Mouse (Mus musculus): ENCODE measurements around the gene Ly6g5c. TPM values are rescaled to one million over a fixed set of nuclear protein-coding genes. Genes with fewer than 3 reads are reported as not detected.

Ly6g5c gene
- total and polyA plus RNA-seq, 3 experiments = not detected

DNA sequence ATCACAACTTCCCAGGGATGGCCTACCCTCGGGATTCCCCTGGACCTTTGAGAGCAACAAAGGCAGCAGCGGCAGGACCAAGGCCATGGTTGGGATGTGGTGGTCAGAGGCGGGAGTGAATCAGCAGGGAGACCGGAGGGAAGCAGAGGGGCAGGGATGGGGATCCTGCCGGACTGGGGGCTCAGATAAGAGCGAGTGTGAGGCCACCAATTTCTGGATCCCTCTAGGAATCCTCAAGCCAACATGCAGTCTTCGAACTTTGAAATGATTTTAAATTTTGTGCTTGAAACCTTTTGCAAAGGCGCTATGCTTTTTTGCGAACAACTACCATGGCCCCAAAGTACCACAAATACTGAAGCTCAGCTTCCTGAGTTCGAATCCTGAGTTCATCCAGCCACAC, 42.0 kb upstream of the Ly6g5c start, which contains the start of gene Mpig6b:
TSS of gene Mpig6b (minus strand) at position 101 of the 400 bp plus-strand sequence.
- no peak within 1 kb of the TSS for H3K9ac ChIP-seq (ENCODE audit: insufficient read depth, low read depth)
- dilution Hi-C loops (cut with MboI; ENCODE audit: extremely low pct_ligation_motif_present, extremely low pct_unique_long_range_greater_than_20kb, low sequenced_read_pairs) = no loop called here

GRCm38 (mm10) chr17:35068213-35068914, 39.7 kb upstream of the Ly6g5c start:
- TF ChIP-seq ZNF384 (IDR thresholded peaks at IDR 0.05; ENCODE audit: low read depth, low read length) = no peak
- no peak for TF ChIP-seq RCOR1 (conservative IDR thresholded peaks at IDR 0.05; ENCODE audit: low read depth, low read length)
- no peak for TF ChIP-seq ZMIZ1 (IDR thresholded peaks at IDR 0.05; ENCODE audit: low read depth, low read length)
- TF ChIP-seq BHLHE40 (IDR thresholded peaks at IDR 0.05; ENCODE audit: low read depth, low read length) = no peak
- TF ChIP-seq MAX (IDR thresholded peaks at IDR 0.05; ENCODE audit: low read length) = no peak
- no peak for TF ChIP-seq USF2 (conservative IDR thresholded peaks at IDR 0.05; ENCODE audit: low read depth, low read length)
- no peak for TF ChIP-seq NRF1 (IDR thresholded peaks at IDR 0.05; ENCODE audit: low read depth, low read length)
- no peak for TF ChIP-seq PAX5 (IDR thresholded peaks at IDR 0.05; ENCODE audit: low read length)
- no peak for TF ChIP-seq MAZ (IDR thresholded peaks at IDR 0.05; ENCODE audit: low read depth, low read length)
- no peak for TF ChIP-seq JUN (IDR thresholded peaks at IDR 0.05; ENCODE audit: insufficient read depth, low read depth, low read length)
- TF ChIP-seq TBP (conservative IDR thresholded peaks at IDR 0.05; ENCODE audit: low read depth, low read length) = no peak
- TF ChIP-seq ETS1 (conservative IDR thresholded peaks at IDR 0.05; ENCODE audit: low read depth, low read length) = no peak
- no peak for TF ChIP-seq SIN3A (IDR thresholded peaks at IDR 0.05; ENCODE audit: low read length)
- no peak for TF ChIP-seq ZKSCAN1 (IDR thresholded peaks at IDR 0.05; ENCODE audit: borderline replicate concordance, low read depth, low read length)
- no peak for TF ChIP-seq ZC3H11A (IDR thresholded peaks at IDR 0.05; ENCODE audit: low read depth, low read length)
- no peak for TF ChIP-seq GABPA (IDR thresholded peaks at IDR 0.05; ENCODE audit: insufficient replicate concordance, low read depth, low read length)
- TF ChIP-seq MAFK (IDR thresholded peaks at IDR 0.05; ENCODE audit: insufficient replicate concordance, low read length) = no peak
- no peak for TF ChIP-seq RAD21 (IDR thresholded peaks at IDR 0.05; ENCODE audit: low read depth, low read length)
- no peak for TF ChIP-seq SMC3 (IDR thresholded peaks at IDR 0.05; ENCODE audit: low read depth, low read length)
- H3K4me1 ChIP-seq (ENCODE audit: control insufficient read depth in 1 of 2, insufficient read depth in 2 of 2) = 0 out of 4 replicates have a peak, but pooled peaks cover 2 to 4% of the 10 kb centered on the region in 2 experiments
- no peaks in the 10 kb centered on the region for H3K9me3 ChIP-seq (replicated peaks; ENCODE audit: low read length)
- dilution Hi-C loops (cut with MboI; ENCODE audit: extremely low pct_ligation_motif_present, extremely low pct_unique_long_range_greater_than_20kb, low sequenced_read_pairs) = no loop called here
- H3K4me3 ChIP-seq (replicated peaks in 1 of 3; ENCODE audit: low read depth in 2 of 3, low read length in 2 of 3, poor library complexity in 1 of 3) = no peak overlapping the region
- peaks cover 0 to 12% of the 10 kb centered on the region in 2 experiments for H3K36me3 ChIP-seq (replicated peaks in 1 of 2; ENCODE audit: control insufficient read depth in 1 of 2, insufficient read depth in 1 of 2, low read length in 1 of 2)
- H3K27ac ChIP-seq (ENCODE audit: insufficient read depth, low read depth) = no peak overlapping the region
- H3K4me2 ChIP-seq (ENCODE audit: insufficient read depth, low read depth, poor library complexity, severe bottlenecking) = no peak overlapping the region
- H3K9ac ChIP-seq (ENCODE audit: insufficient read depth, low read depth) = no peak overlapping the region
- no peaks in the 10 kb centered on the region for H3K79me2 ChIP-seq (replicated peaks; ENCODE audit: control insufficient read depth, extremely low read depth, insufficient read depth, poor library complexity, severe bottlenecking)
- H3K27me3 ChIP-seq (replicated peaks) = no peaks in the 10 kb centered on the region
- no peak for DNase-seq (ENCODE audit: extremely low read depth)
- in situ Hi-C loops (cut with MboI; ENCODE audit: low pct_ligation_motif_present, low pct_unique_long_range_greater_than_20kb, low sequenced_read_pairs) = loop anchor here (5.0 kb wide), 1 partner anchor 46 kb away; no protein-coding TSS in a partner anchor

More for the DNA sequence above, 42.0 kb upstream of the Ly6g5c start, which contains the start of gene Mpig6b:
- no peaks in the 10 kb centered on the region for H3K27me3 ChIP-seq (replicated peaks)
- H3K4me3 ChIP-seq (replicated peaks in 1 of 3; ENCODE audit: low read depth in 2 of 3, low read length in 2 of 3, poor library complexity in 1 of 3) = no peak within 1 kb of the TSS
- peaks cover 4 to 32% of the 10 kb centered on the region in 2 experiments for H3K36me3 ChIP-seq (replicated peaks in 1 of 2; ENCODE audit: control insufficient read depth in 1 of 2, insufficient read depth in 1 of 2, low read length in 1 of 2)
- 0 out of 4 replicates have a peak, but pooled peaks cover 2 to 4% of the 10 kb centered on the region in 2 experiments for H3K4me1 ChIP-seq (ENCODE audit: control insufficient read depth in 1 of 2, insufficient read depth in 2 of 2)
- DNase-seq (ENCODE audit: extremely low read depth) = no peak
- TF ChIP-seq ZC3H11A (IDR thresholded peaks at IDR 0.05; ENCODE audit: low read depth, low read length) = no peak
- TF ChIP-seq HCFC1 (IDR thresholded peaks at IDR 0.05; ENCODE audit: low read depth, low read length) = no peak
- no peak for TF ChIP-seq USF2 (conservative IDR thresholded peaks at IDR 0.05; ENCODE audit: low read depth, low read length)
- TF ChIP-seq CHD1 (IDR thresholded peaks at IDR 0.05; ENCODE audit: low read depth, low read length) = no peak
- TF ChIP-seq NRF1 (IDR thresholded peaks at IDR 0.05; ENCODE audit: low read depth, low read length) = no peak
- in situ Hi-C loops (cut with MboI; ENCODE audit: low pct_ligation_motif_present, low pct_unique_long_range_greater_than_20kb, low sequenced_read_pairs) = loop anchor here (5.0 kb wide), 1 partner anchor 44 kb away; no protein-coding TSS in a partner anchor
- no peak within 1 kb of the TSS for H3K27ac ChIP-seq (ENCODE audit: insufficient read depth, low read depth)
- no peaks in the 10 kb centered on the region for H3K79me2 ChIP-seq (replicated peaks; ENCODE audit: control insufficient read depth, extremely low read depth, insufficient read depth, poor library complexity, severe bottlenecking)
- no peaks in the 10 kb centered on the region for H3K9me3 ChIP-seq (replicated peaks; ENCODE audit: low read length)
- H3K4me2 ChIP-seq (ENCODE audit: insufficient read depth, low read depth, poor library complexity, severe bottlenecking) = 0 out of 2 replicates have a peak within 1 kb of the TSS, but pooled peaks have one; percentile 1
